Mouse (Mus musculus) thymus, adult 2 months (tissue): Measurements from ENCODE around the gene Clns1a.

ENCODE experiments used
- CTCF ChIP-seq: fragments of 200-500 bp; IDR thresholded peaks from 2 replicates; pipeline ENCODE4 v1.5.1; 2012; ENCODE audit warnings: mild to moderate bottlenecking, control low read depth, low read length, moderate library complexity, borderline replicate concordance; ENCODE audit not compliant: control insufficient read depth, poor library complexity, insufficient read depth; ENCODE audit errors: extremely low read depth
- POLR2A ChIP-seq: fragments of 200-500 bp; IDR thresholded peaks from 2 replicates; pipeline ENCODE4 v1.6.1; 2012; ENCODE audit warnings: mild to moderate bottlenecking, low read length, control low read depth, moderate library complexity; ENCODE audit not compliant: control insufficient read depth, poor library complexity, insufficient read depth; ENCODE audit errors: extremely low read depth

DNA sequence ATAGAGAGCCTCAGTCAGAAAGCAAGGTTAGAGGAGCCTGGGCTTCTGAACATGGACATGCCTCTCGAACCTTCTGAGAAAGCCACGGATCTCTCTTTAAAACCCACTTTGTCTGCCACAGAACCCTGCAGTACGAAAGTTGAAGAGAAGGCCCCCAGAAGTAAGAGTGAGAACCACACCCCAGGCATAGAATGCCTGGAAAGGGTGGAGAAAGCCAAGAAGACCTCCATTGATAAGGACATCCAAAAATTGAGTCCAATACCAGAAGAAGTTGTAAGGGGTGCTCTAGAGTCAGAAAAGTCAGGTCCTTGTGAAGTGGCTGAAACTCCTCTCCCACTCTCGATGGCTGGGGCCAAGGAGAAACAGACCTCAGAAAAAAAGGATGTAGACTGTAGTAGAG is 34.8 kb upstream of the Clns1a start:
- TF ChIP-seq CTCF = no peak
- TF ChIP-seq POLR2A = no peak
